Mouse (Mus musculus) neural tube, embryonic 10.5 days (tissue): Measurements from ENCODE around the gene Pld3.
A peak's percentile ranks its signal among the peaks of the same experiment; 100 is the strongest.

Experiments
- DNase-seq: peaks from one replicate; pipeline ENCODE4 v3.0.0-alpha.2; 2017; ENCODE audit warnings: low spot score; ENCODE audit errors: extremely low spot score

The Pld3 gene

DNA sequence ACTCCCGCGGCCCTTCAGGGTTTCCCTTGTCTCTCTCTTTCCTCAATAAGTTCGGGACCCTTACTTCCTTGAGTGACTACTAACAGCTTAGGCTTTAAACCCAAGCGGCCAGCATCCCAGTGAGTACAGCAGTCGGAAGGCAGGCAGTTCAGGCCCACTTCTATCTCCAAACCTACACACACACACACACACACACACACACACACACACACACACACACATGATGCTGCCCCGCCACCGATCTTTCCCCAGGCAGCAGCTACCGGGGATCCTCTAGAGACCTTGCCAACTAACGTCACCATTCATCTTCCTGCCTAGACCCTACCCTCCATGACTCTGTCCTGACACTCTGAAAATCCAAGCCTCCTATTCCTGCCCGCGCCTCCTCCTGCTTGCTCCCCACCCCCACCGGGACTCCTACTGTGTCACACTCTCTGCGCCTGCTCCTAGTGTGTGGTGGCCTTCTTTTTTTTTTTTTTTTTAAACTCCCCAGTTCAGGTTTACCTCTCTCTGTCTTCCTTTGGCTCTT, 65.2 kb downstream of the Pld3 start:
- peak; percentile 53 for DNase-seq

DNA sequence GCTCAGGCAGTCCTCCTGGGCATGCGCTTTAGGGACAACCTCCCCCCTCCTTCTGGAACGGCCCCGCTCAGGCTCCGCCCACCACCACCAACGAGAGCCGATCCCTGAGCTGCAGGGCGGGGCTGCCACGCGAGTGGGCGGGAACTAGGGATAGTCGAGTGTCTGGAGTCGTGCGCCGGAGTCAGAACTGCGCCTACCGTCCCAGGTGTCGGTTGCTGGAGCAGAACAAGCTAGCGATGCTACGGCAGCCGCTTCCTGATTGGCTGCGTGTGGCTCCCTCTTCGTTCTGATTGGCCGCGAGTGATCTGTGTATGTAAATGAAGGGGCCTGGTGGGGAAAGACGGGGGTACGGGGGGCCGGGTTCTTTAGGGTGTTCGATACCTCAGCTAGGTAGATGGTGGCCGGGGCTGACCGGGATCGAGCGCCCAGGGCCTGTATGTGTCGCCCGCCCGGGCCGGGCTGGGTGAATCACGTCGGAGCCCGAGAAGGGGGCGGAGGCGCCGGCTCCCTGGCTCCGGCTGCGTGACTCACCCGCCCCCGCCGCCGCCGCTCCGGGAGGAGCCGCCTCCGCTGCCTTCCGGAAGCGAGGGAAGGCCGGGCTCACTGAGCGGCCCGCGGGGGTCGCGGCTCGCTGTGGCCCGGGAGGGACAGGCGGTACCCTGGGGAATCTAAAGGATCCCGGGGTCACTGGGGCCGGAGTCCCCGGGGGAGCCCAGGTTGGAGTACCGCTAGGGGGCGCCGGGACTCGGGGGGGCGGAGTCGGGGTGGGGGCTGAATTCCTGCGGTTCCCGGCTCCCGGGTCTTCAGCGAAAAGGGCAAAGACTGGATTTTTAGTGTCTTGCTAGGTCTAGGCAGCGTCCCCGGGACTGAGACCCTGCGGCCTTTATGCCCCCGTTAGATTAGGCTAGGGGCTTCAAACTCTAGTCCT, 66.0 kb downstream of the Pld3 start, which contains the start of gene Sertad1:
Gene Sertad1, plus strand, starts transcription at position 141 of the 928 bp plus-strand sequence.
- peak; percentile 99 for DNase-seq

DNA sequence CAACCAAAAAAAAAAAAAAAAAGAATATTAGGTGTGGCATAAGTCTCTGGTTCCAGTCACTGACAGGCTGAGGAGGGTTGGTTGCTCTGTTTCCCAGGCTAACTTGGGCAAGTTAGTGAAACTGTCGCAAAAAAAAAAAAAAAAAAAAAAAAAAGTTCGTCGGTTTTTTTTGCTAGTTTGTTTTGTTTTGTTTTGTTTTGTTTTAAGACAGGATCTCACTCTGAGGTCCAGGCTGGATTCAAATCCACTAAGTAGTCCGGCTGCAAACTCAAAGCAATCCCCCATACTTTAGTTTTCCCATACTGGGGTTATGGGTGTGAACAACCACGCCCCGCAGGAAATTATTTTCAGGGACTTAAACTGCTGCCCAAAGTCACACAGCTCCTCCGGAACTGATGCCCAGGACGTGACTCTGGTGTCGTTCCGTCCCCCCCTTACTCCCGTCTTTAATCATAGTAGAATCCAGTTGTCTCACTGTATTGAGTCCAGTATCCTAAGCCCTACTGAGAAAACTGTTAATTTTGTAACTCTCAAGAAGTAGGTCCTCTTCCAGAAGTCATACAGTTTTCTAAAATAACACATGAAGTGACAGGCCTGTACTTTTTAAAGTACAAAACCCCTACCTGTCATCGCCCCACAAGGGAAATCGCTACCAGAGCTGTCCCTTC, 66.8 kb downstream of the Pld3 start:
- no peak for DNase-seq

DNA sequence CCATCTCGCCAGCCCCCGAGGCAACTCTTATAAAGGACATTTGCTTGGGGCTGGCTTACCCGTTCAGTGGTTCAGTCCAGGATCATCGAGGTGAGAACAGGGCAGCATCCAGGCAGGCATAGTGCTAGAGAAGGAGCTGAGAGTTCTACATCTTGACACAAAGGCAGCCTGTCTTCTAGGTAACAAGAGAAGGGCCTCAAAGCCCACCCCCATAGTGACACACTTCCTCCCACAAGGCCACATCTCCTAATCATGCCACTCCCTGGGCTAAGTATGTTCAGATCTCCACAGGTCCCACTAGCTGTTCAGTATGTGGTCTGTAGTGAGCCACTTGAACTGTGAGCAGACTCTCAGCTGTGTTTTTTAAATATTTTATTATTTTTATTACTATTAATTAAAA, 69.2 kb downstream of the Pld3 start:
- DNase-seq, result no peak
